Mouse (Mus musculus) CH12.LX (cell line): ENCODE results near the gene Cog7.

Experiments
- CHD1 ChIP-seq: IDR thresholded peaks from 2 replicates; pipeline ENCODE4 v1.6.1; 2012; ENCODE audit warnings: low read depth, low read length, improper control_type of control experiment, inconsistent platforms
- CHD2 ChIP-seq: IDR thresholded peaks from 2 replicates; pipeline ENCODE4 v1.6.1; 2011; ENCODE audit warnings: low read length, improper control_type of control experiment
- JUND ChIP-seq: conservative IDR thresholded peaks from 2 replicates; pipeline ENCODE4 v1.6.1; 2011; ENCODE audit warnings: low read depth, low read length, improper control_type of control experiment
- MEF2A ChIP-seq: IDR thresholded peaks from 2 replicates; pipeline ENCODE4 v1.6.1; 2014; ENCODE audit warnings: low read depth, mild to moderate bottlenecking, inconsistent platforms, low read length, improper control_type of control experiment, borderline replicate concordance
- POLR2A ChIP-seq: IDR thresholded peaks from 2 replicates; pipeline ENCODE4 v1.6.1; 2011; ENCODE audit warnings: low read depth, mild to moderate bottlenecking, improper control_type of control experiment, low read length
- TCF12 ChIP-seq: IDR thresholded peaks from 2 replicates; pipeline ENCODE4 v1.6.1; 2014; ENCODE audit warnings: low read depth, mild to moderate bottlenecking, inconsistent platforms, low read length, improper control_type of control experiment

- TF ChIP-seq JUND, result no peak
- TF ChIP-seq POLR2A, result no peak
- no peak for TF ChIP-seq CHD2
- no peak for TF ChIP-seq CHD1
- no peak for TF ChIP-seq TCF12
- TF ChIP-seq MEF2A, result no peak
Observed at GRCm38 (mm10) chr7:121912250-121912649, 69.3 kb downstream of the Cog7 start.
